Mouse (Mus musculus) kidney, postnatal 0 days (tissue): ENCODE measurements around the gene Disp1. TPM values are rescaled to one million over a fixed set of nuclear protein-coding genes. Genes with fewer than 3 reads are reported as not detected.

ENCODE experiments used
- ATAC-seq: fragments of 200-750 bp; cut with Nextera tagmentation; replicated peaks from 2 replicates; pipeline ENCODE4 v1.8.0; 2017; ENCODE audit warnings: low read depth, moderate number of reproducible peaks, moderate TSS enrichment, moderate library complexity; ENCODE audit not compliant: low FRiP score
- DNase-seq: peaks from one replicate; pipeline ENCODE4 v3.0.0-alpha.2; 2016; ENCODE audit warnings: low spot score
- H3K27ac ChIP-seq: fragments of 300-500 bp; sonication (generic); 2 replicates; pipeline ENCODE4 v1.5.1; 2014; ENCODE audit warnings: mild to moderate bottlenecking
- H3K27me3 ChIP-seq: fragments of 300-500 bp; sonication (generic); 2 replicates; pipeline ENCODE4 v1.6.1; 2014; ENCODE audit warnings: low read length, mixed read lengths; ENCODE audit not compliant: insufficient read depth
- H3K36me3 ChIP-seq: fragments of 300-500 bp; sonication (generic); 2 replicates; pipeline ENCODE4 v1.6.1; 2014; ENCODE audit warnings: low read length, mixed read lengths; ENCODE audit not compliant: insufficient read depth
- H3K4me1 ChIP-seq: fragments of 300-500 bp; sonication (generic); replicated peaks from 2 replicates; pipeline ENCODE4 v1.6.1; 2014; ENCODE audit warnings: antibody characterized with exemption, low read length, mixed read lengths; ENCODE audit not compliant: insufficient read depth
- H3K4me2 ChIP-seq: fragments of 300-500 bp; sonication (generic); 2 replicates; pipeline ENCODE4 v1.6.1; 2014; ENCODE audit warnings: mild to moderate bottlenecking, low read length, moderate library complexity, mixed read lengths
- H3K4me3 ChIP-seq: fragments of 300-500 bp; sonication (generic); replicated peaks from 2 replicates; pipeline ENCODE4 v1.5.1; 2014; ENCODE audit warnings: low read depth, low read length
- H3K9ac ChIP-seq: fragments of 300-500 bp; sonication (generic); 2 replicates; pipeline ENCODE4 v1.6.1; 2014; ENCODE audit warnings: low read depth, low read length
- H3K9me3 ChIP-seq: fragments of 300-500 bp; sonication (generic); replicated peaks from 2 replicates; pipeline ENCODE4 v1.6.1; 2016; ENCODE audit warnings: low read length, inconsistent platforms, mixed read lengths
- CTCF ChIP-seq: IDR thresholded peaks from 2 replicates; pipeline ENCODE4 v1.5.1; 2016; ENCODE audit warnings: antibody characterized with exemption, low read depth, mild to moderate bottlenecking, moderate library complexity
- WGBS: fragments of 180-500 bp; shearing (Covaris S2); extraction: QIAGEN DNeasy Blood & Tissue Kit; methylation state at CpG from one replicate; pipeline ENCODE4 v1.1.7; 2014; 5-methylcytosine and 5-hydroxymethylcytosine counted together
- polyA plus RNA-seq: library from polyadenylated mRNA; unstranded; fragments of >200 nt; fragmentation: Nextera tagmentation; extraction: Ambion mirVana; gene quantifications from 2 replicates; pipeline ENCODE4 v1.2.1, GENCODE M21; 2015

Gene Disp1
- polyA plus RNA-seq, 1 experiment from 2014 or later: 8.4 TPM

DNA sequence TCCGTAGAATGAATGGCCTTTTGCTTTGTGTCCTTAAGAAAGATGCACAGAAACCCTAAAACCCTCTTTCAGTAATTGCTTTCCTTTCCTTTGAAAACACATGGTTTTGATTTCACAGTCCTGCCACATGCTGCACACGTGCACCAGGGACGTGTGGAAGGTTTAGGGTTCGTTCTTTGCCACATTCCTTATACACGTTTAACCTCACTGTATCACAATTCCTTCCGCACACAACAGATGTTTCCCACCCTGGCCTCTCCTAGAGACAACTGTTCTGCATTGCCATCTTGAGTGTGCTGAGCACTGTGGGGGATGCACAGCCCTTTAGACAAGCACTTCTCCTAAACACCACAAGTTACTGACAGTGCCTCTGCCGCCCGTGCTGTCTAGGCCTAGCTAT lies 119.2 kb downstream of the Disp1 start:
- TF ChIP-seq CTCF: no peak
- H3K4me3 ChIP-seq: no peak overlapping the region
- no peaks in the 10 kb centered on the region for H3K36me3 ChIP-seq
- no peak overlapping the region for H3K9ac ChIP-seq
- WGBS: 57% methylated on average over 8 of the region's 8 CpGs
- no peak overlapping the region for H3K4me2 ChIP-seq
- H3K4me1 ChIP-seq: no peaks in the 10 kb centered on the region
- H3K27ac ChIP-seq: no peak overlapping the region
- no peaks in the 10 kb centered on the region for H3K27me3 ChIP-seq
- DNase-seq: no peak
- no peak for ATAC-seq
- H3K9me3 ChIP-seq: no peaks in the 10 kb centered on the region

DNA sequence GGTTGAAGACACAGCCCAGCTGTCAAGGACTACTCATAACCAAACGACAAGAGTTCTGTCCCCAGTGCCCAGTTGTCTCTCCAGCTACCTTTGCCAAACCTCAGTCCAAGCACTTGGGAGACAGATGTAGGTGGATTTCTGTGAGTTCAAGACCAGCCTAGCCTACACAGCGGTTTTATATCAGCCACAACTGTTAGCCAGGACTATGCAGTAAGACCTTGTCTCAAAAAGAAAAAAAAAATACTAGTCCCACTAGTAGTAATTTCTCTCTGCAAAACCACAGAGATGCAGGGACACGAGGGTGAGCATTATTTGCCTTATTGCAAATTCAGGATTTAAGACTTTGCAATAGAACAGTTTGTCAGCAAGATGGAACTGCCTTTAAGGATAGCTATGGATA lies 120.0 kb downstream of the Disp1 start:
- H3K4me2 ChIP-seq: no peak overlapping the region
- H3K9ac ChIP-seq: no peak overlapping the region
- ATAC-seq (no peak), DNase-seq (no peak)
- WGBS: 68% methylated on average over 3 of the region's 3 CpGs
- TF ChIP-seq CTCF: no peak
- no peaks in the 10 kb centered on the region for H3K27me3 ChIP-seq
- no peaks in the 10 kb centered on the region for H3K36me3 ChIP-seq
- H3K9me3 ChIP-seq: no peaks in the 10 kb centered on the region
- no peak overlapping the region for H3K27ac ChIP-seq
- no peak overlapping the region for H3K4me3 ChIP-seq
- H3K4me1 ChIP-seq: no peaks in the 10 kb centered on the region

DNA sequence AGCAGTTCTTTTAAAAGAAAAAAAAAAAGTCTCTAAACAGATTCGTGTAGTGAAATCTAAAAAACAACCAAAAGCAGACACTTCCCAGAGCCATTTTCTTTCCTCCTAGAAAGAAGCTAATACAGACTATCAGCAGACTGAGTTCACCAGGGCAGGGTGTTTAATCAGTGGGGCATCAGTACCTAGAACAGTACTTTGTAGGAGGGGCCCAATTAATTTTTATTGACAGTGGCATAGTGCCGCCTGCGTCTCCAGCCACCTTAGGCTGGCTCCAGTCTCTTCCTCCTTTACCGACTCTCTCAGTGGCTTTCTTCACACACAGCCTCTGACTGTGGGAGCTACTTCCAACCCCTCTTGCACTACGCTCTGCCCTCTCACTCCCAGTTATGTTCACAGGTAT lies 121.1 kb downstream of the Disp1 start:
- no peaks in the 10 kb centered on the region for H3K27me3 ChIP-seq
- H3K9me3 ChIP-seq: no peaks in the 10 kb centered on the region
- no peak overlapping the region for H3K9ac ChIP-seq
- DNase-seq: no peak
- no peak for TF ChIP-seq CTCF
- 0 out of 2 replicates have a peak, but pooled peaks cover 5% of the 10 kb centered on the region for H3K36me3 ChIP-seq
- H3K4me3 ChIP-seq: no peak overlapping the region
- H3K4me2 ChIP-seq: no peak overlapping the region
- no peaks in the 10 kb centered on the region for H3K4me1 ChIP-seq
- 69% methylated on average over 5 of the region's 5 CpGs for WGBS
- no peak for ATAC-seq
- H3K27ac ChIP-seq: no peak overlapping the region

DNA sequence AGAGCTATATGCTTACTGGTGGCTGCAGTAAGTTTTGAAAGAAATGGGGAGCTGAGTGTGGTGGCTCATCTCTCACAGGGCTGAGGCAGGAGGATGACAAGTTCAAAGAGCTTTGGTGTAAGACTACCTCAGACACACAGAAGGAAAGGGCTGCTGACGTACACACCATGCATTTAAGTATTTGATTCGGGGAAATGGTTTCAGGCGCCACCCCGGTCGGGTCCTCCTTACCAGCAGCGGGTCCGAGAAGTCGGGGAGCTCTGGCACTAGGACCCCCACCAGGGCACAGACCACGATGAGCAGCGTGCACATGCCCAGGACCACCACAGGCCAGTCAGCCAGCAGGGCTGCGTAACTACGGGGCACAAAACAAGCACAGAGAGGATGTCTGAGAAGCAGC lies 121.6 kb downstream of the Disp1 start:
- Histone ChIP-seq H3K9me3 (no peaks in the 10 kb centered on the region), H3K4me1 (no peaks in the 10 kb centered on the region), H3K4me2 (no peak overlapping the region), H3K27me3 (no peaks in the 10 kb centered on the region), H3K36me3 (0 out of 2 replicates have a peak, but pooled peaks cover 5% of the 10 kb centered on the region), H3K9ac (no peak overlapping the region), H3K27ac (no peak overlapping the region), H3K4me3 (no peak overlapping the region)
- no peak for TF ChIP-seq CTCF
- 95% methylated on average over 12 of the region's 12 CpGs for WGBS
- DNase-seq (no peak), ATAC-seq (no peak)

DNA sequence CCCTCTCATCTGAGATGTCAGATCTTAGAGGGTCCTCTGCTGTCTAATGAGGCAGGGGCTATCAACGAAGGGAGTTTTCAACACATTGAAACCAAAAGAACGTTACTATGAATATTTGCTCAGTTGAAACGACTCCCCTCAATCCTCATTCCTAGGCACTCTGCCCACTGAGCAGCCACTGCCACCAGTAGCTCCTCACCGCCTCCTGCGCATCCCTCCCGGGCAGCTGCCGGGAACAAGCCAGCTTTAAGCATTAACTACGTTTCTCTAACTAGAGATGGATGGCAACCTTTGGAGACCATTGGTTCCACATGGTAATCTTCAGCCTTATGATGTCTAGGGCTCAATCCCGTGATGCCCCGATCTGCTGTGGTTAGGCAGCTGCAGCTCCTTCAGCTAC lies 123.7 kb downstream of the Disp1 start:
- ATAC-seq: no peak
- TF ChIP-seq CTCF: no peak
- 91% methylated on average over 10 of the region's 10 CpGs for WGBS
- no peaks in the 10 kb centered on the region for H3K4me1 ChIP-seq
- no peak overlapping the region for H3K4me2 ChIP-seq
- no peak for DNase-seq
- H3K9ac ChIP-seq: no peak overlapping the region
- H3K36me3 ChIP-seq: 0 out of 2 replicates have a peak, but pooled peaks cover 5% of the 10 kb centered on the region
- H3K4me3 ChIP-seq: no peak overlapping the region
- no peaks in the 10 kb centered on the region for H3K9me3 ChIP-seq
- no peaks in the 10 kb centered on the region for H3K27me3 ChIP-seq
- no peak overlapping the region for H3K27ac ChIP-seq

DNA sequence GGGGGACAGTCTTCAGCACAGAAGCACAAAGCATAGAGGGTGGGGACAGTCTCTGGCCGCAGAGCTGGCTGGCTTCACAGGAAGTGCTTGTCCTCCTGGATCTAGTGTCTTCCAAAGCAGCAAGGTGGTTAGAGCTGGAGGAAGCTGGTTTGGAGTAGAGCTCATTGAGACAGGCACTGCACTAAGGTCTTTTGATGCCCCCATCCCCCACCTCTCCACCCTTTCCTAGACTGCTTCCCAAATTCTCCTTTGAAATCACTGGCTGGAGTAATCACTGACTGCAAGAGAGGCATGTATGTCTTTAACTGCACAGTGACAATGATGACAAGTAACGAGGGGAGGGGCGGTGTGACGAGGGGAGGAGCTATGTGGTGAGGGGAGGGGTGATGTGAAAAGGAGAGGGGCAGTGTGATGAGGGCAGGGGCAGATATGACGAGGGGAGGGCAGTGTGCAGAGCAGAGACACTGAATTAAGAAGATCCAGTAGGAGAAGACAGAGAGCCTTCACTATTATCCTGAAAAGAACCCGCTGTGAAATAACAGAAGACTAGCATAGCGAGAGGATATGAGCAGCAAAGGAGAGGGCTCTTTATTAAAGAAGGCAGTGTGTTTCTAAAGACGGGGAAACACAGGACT lies 125.8 kb downstream of the Disp1 start:
- DNase-seq: no peak
- no peaks in the 10 kb centered on the region for H3K9me3 ChIP-seq
- H3K4me2 ChIP-seq: no peak overlapping the region
- no peak for TF ChIP-seq CTCF
- H3K27ac ChIP-seq: no peak overlapping the region
- H3K27me3 ChIP-seq: no peaks in the 10 kb centered on the region
- no peak overlapping the region for H3K4me3 ChIP-seq
- H3K9ac ChIP-seq: no peak overlapping the region
- WGBS: 71% methylated on average over 8 of the region's 8 CpGs
- 0 out of 2 replicates have a peak, but pooled peaks cover 5% of the 10 kb centered on the region for H3K36me3 ChIP-seq
- ATAC-seq: no peak
- H3K4me1 ChIP-seq: no peaks in the 10 kb centered on the region

DNA sequence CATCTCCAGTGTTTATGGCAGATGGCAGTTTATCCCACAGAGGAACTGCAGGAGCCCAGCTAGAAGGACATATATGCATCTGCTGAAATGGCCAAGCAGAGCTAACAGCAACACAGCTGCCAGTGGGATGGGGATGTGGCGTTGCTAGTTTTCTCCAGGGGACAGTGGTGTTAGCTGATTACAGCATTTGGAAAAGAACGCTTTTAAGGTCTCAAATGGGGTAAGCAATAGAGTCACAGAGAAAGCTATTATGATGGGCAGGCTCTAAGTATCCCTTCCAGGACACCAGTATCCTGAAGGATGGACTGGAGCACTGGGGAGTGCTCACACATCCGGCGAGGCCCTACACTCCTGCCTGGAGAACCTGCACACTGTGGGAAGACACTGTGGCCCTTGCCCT lies 129.0 kb downstream of the Disp1 start:
- 96% methylated on average over 4 of the region's 4 CpGs for WGBS
- no peak for ATAC-seq
- H3K36me3 ChIP-seq: peaks cover 30% of the 10 kb centered on the region

More for the DNA sequence above, 129.0 kb downstream of the Disp1 start:
- Histone ChIP-seq H3K9ac (no peak overlapping the region), H3K4me2 (no peak overlapping the region), H3K9me3 (no peaks in the 10 kb centered on the region), H3K4me1 (no peaks in the 10 kb centered on the region), H3K27ac (no peak overlapping the region), H3K4me3 (no peak overlapping the region), H3K27me3 (no peaks in the 10 kb centered on the region)
- TF ChIP-seq CTCF: no peak
- DNase-seq: no peak
